Mouse (Mus musculus): ENCODE results near the gene Fank1. TPM values are rescaled to one million over a fixed set of nuclear protein-coding genes. Genes with fewer than 3 reads are reported as not detected.
A peak's percentile ranks its signal among the peaks of the same experiment; 100 is the strongest.

The Fank1 gene
- total RNA-seq, 2 experiments from 2014 or later = 3.8 to 3.9 TPM

GRCm38 (mm10) chr7:133764425-133764824 lies 12.2 kb upstream of the Fank1 start:
- intact Hi-C loops (cut with DNase I) = no loop called here
- no peak for DNase-seq (ENCODE audit: low spot score in 2 of 2)

GRCm38 (mm10) chr7:133765240-133765848 lies 11.3 kb upstream of the Fank1 start:
- intact Hi-C loops (cut with DNase I) = no loop called here
- DNase-seq (ENCODE audit: low spot score in 2 of 2) = no peak

- intact Hi-C loops (cut with DNase I) = no loop called here
- peak; percentile 69 to 72 for DNase-seq (ENCODE audit: low spot score in 2 of 2)
Observed at GRCm38 (mm10) chr7:133765849-133766243, 10.8 kb upstream of the Fank1 start.

- no peak for DNase-seq (ENCODE audit: low spot score in 2 of 2)
- intact Hi-C loops (cut with DNase I) = no loop called here
Observed at GRCm38 (mm10) chr7:133768027-133768426, 8.6 kb upstream of the Fank1 start.

- intact Hi-C loops (cut with DNase I) = no loop called here
- peak; percentile 34 to 72 for DNase-seq (ENCODE audit: low spot score in 2 of 2)
Observed at GRCm38 (mm10) chr7:133768517-133768916, 8.1 kb upstream of the Fank1 start.

GRCm38 (mm10) chr7:133775179-133775578 lies 1.5 kb upstream of the Fank1 start:
- intact Hi-C loops (cut with DNase I) = loop anchor here (2.0 to 5.0 kb wide), 2 partner anchors 46 to 68 kb away; partner anchors contain the start of gene Bccip
- DNase-seq (ENCODE audit: low spot score in 2 of 2) = no peak

GRCm38 (mm10) chr7:133775796-133776625 lies 650 bp upstream of the Fank1 start:
- intact Hi-C loops (cut with DNase I) = loop anchor here (2.0 to 5.0 kb wide), 2 partner anchors 47 to 69 kb away; partner anchors contain the start of gene Bccip
- DNase-seq (ENCODE audit: low spot score in 2 of 2) = peak in 1 of 2 experiments; percentile 31

GRCm38 (mm10) chr7:133781583-133781982 lies 4.9 kb downstream of the Fank1 start:
- DNase-seq (ENCODE audit: low spot score in 2 of 2) = no peak
- intact Hi-C loops (cut with DNase I) = no loop called here

- DNase-seq (ENCODE audit: low spot score in 2 of 2) = no peak
- intact Hi-C loops (cut with DNase I) = no loop called here
Observed at GRCm38 (mm10) chr7:133781991-133782390, 5.3 kb downstream of the Fank1 start.

GRCm38 (mm10) chr7:133782717-133783435 lies 6.2 kb downstream of the Fank1 start, which contains the start of gene Dhx32:
Gene Dhx32 (minus strand): TSS chr7:133782726.
- intact Hi-C loops (cut with DNase I) = no loop called here
- peak; percentile 80 to 82 for DNase-seq (ENCODE audit: low spot score in 2 of 2)

GRCm38 (mm10) chr7:133787571-133787970 lies 10.9 kb downstream of the Fank1 start:
- intact Hi-C loops (cut with DNase I) = no loop called here
- DNase-seq (ENCODE audit: low spot score in 2 of 2) = no peak

- intact Hi-C loops (cut with DNase I) = no loop called here
Observed at GRCm38 (mm10) chr7:133788147-133788546, 11.5 kb downstream of the Fank1 start.

GRCm38 (mm10) chr7:133790171-133790570 lies 13.5 kb downstream of the Fank1 start:
- no peak for DNase-seq (ENCODE audit: low spot score in 2 of 2)
- intact Hi-C loops (cut with DNase I) = no loop called here

More at GRCm38 (mm10) chr7:133788147-133788546, 11.5 kb downstream of the Fank1 start:
- DNase-seq (ENCODE audit: low spot score in 2 of 2) = no peak

GRCm38 (mm10) chr7:133790608-133791229 lies 14.1 kb downstream of the Fank1 start:
- no peak for DNase-seq (ENCODE audit: low spot score in 2 of 2)
- intact Hi-C loops (cut with DNase I) = no loop called here

GRCm38 (mm10) chr7:133792771-133793170 lies 16.1 kb downstream of the Fank1 start:
- no peak for DNase-seq (ENCODE audit: low spot score in 2 of 2)
- intact Hi-C loops (cut with DNase I) = no loop called here

GRCm38 (mm10) chr7:133793248-133794131 lies 16.8 kb downstream of the Fank1 start:
- peak in 1 of 2 experiments; percentile 31 for DNase-seq (ENCODE audit: low spot score in 2 of 2)
- intact Hi-C loops (cut with DNase I) = no loop called here

- intact Hi-C loops (cut with DNase I) = no loop called here
- DNase-seq (ENCODE audit: low spot score in 2 of 2) = no peak
Observed at GRCm38 (mm10) chr7:133794720-133795119, 18.1 kb downstream of the Fank1 start.

GRCm38 (mm10) chr7:133799928-133800327 lies 23.3 kb downstream of the Fank1 start:
- intact Hi-C loops (cut with DNase I) = no loop called here
- no peak for DNase-seq (ENCODE audit: low spot score in 2 of 2)

- intact Hi-C loops (cut with DNase I) = no loop called here
- DNase-seq (ENCODE audit: low spot score in 2 of 2) = no peak
Observed at GRCm38 (mm10) chr7:133801823-133802222, 25.2 kb downstream of the Fank1 start.
